Mouse (Mus musculus) MEL (cell line): ENCODE results near the gene Efcc1.

ENCODE experiments used
- CTCF ChIP-seq, 3 experiments: IDR thresholded peaks in 2 of 3; conservative IDR thresholded peaks in 1 of 3; 2 replicates each; pipeline ENCODE4 v1.5.1; 2011 to 2012; ENCODE audit warnings: low read length in 3 of 3, low read depth in 2 of 3, mild to moderate bottlenecking in 2 of 3, improper control_type of control experiment in 1 of 3, inconsistent platforms in 1 of 3, mixed read lengths in 1 of 3, moderate library complexity in 1 of 3; ENCODE audit not compliant: control insufficient read depth in 1 of 3, insufficient read depth in 1 of 3, poor library complexity in 1 of 3, severe bottlenecking in 1 of 3
- GATA1 ChIP-seq: IDR thresholded peaks from 2 replicates; pipeline ENCODE4 v1.6.1; 2011; ENCODE audit warnings: low read depth, low read length, improper control_type of control experiment
- MAX ChIP-seq: IDR thresholded peaks from 2 replicates; pipeline ENCODE4 v1.6.1; 2011; ENCODE audit warnings: low read length, improper control_type of control experiment

- TF ChIP-seq GATA1 (peak; percentile 29; the same call in 1 of the 2 replicates), MAX (no peak), CTCF (IDR thresholded peaks at IDR 0.05 in 2 of 3, conservative IDR thresholded peaks at IDR 0.05 in 1 of 3; ENCODE audit: control insufficient read depth in 1 of 3, insufficient read depth in 1 of 3, low read depth in 2 of 3, low read length in 3 of 3, poor library complexity in 1 of 3, severe bottlenecking in 1 of 3) (no peak)
These were observed 56.0 kb downstream of the Efcc1 start for GRCm38 (mm10) chr6:87786621-87787020.
